Mouse (Mus musculus) ES-Bruce4 (cell line): ENCODE measurements around the gene Crip2.

Source experiments
- CTCF ChIP-seq: IDR thresholded peaks from one replicate; pipeline ENCODE4 v1.8.1; 2011; ENCODE audit warnings: low read depth, low read length
- POLR2A ChIP-seq: IDR thresholded peaks from one replicate; pipeline ENCODE4 v1.8.1; 2011; ENCODE audit warnings: low read length; ENCODE audit not compliant: insufficient read depth

GRCm38 (mm10) chr12:113156540-113156929 lies 16.5 kb downstream of the Crip2 start:
- no peak for TF ChIP-seq POLR2A
- no peak for TF ChIP-seq CTCF
